Mouse (Mus musculus) limb, embryonic 14.5 days (tissue): ENCODE measurements around the gene Elavl1. TPM values are rescaled to one million over a fixed set of nuclear protein-coding genes. Genes with fewer than 3 reads are reported as not detected.
"Not testable (repeated sequence)": the region's sequence is repeated elsewhere in the genome, so short reads cannot be mapped to it uniquely, and the experiment has no call there.

Source experiments
- ATAC-seq: fragments of 200-750 bp; cut with Nextera tagmentation; 2 replicates; pipeline ENCODE4 v1.8.0; 2017; ENCODE audit warnings: low read depth, moderate number of reproducible peaks, moderate TSS enrichment; ENCODE audit not compliant: low FRiP score
- DNase-seq: peaks from one replicate; pipeline ENCODE4 v3.0.0-alpha.2; 2015; ENCODE audit warnings: low spot score
- H3K27ac ChIP-seq: fragments of 300-500 bp; sonication (generic); replicated peaks from 2 replicates; pipeline ENCODE4 v1.5.1; 2014; ENCODE audit warnings: low read depth, mild to moderate bottlenecking, low read length, moderate library complexity, mixed read lengths
- H3K27me3 ChIP-seq: fragments of 300-500 bp; sonication (generic); 2 replicates; pipeline ENCODE4 v1.6.1; 2014; ENCODE audit warnings: low read length, mixed read lengths; ENCODE audit not compliant: control insufficient read depth, insufficient read depth
- H3K36me3 ChIP-seq: fragments of 300-500 bp; sonication (generic); 2 replicates; pipeline ENCODE4 v1.6.1; 2014; ENCODE audit warnings: mild to moderate bottlenecking, low read length, moderate library complexity, mixed read lengths; ENCODE audit not compliant: control insufficient read depth, insufficient read depth
- H3K4me1 ChIP-seq: fragments of 300-500 bp; sonication (generic); 2 replicates; pipeline ENCODE4 v1.6.1; 2014; ENCODE audit warnings: antibody characterized with exemption, low read length, mixed read lengths; ENCODE audit not compliant: control insufficient read depth, insufficient read depth
- H3K4me2 ChIP-seq: fragments of 300-500 bp; sonication (generic); replicated peaks from 2 replicates; pipeline ENCODE4 v1.6.1; 2014; ENCODE audit warnings: low read depth, mild to moderate bottlenecking, low read length, moderate library complexity; ENCODE audit not compliant: severe bottlenecking
- H3K4me3 ChIP-seq: fragments of 300-500 bp; sonication (generic); replicated peaks from 2 replicates; pipeline ENCODE4 v1.5.1; 2014; ENCODE audit warnings: low read length
- H3K9ac ChIP-seq: fragments of 300-500 bp; sonication (generic); 2 replicates; pipeline ENCODE4 v1.6.1; 2014; ENCODE audit warnings: mild to moderate bottlenecking, low read depth, low read length, moderate library complexity; ENCODE audit not compliant: severe bottlenecking
- H3K9me3 ChIP-seq: fragments of 300-500 bp; sonication (generic); 2 replicates; pipeline ENCODE4 v1.6.1; 2016; ENCODE audit warnings: low read length; ENCODE audit not compliant: control insufficient read depth
- POLR2A ChIP-seq: fragments of 200-500 bp; IDR thresholded peaks from 2 replicates; pipeline ENCODE4 v1.8.0; 2012; ENCODE audit warnings: inconsistent platforms, mild to moderate bottlenecking, moderate library complexity, borderline replicate concordance; ENCODE audit not compliant: insufficient read depth, insufficient read length; ENCODE audit errors: extremely low read depth
- WGBS: fragments of 180-500 bp; shearing (Covaris S2); extraction: QIAGEN DNeasy Blood & Tissue Kit; methylation state at CpG from one replicate; pipeline ENCODE4 v1.1.7; 2014; 5-methylcytosine and 5-hydroxymethylcytosine counted together
- polyA plus RNA-seq, 2 experiments: library from polyadenylated mRNA; depleted of rRNA in 1 of 2; stranded (reverse) in 1 of 2; unstranded in 1 of 2; fragments of >200 nt; fragmentation: Nextera tagmentation in 1 of 2; extraction: Ambion mirVana in 1 of 2; gene quantifications; 2 replicates each; pipeline versions ENCODE4 v1.2.1 to v1.2.3; 2012 to 2014

Gene Elavl1
- polyA plus RNA-seq, 2 experiments, result 91.1 to 226 TPM

GRCm38 (mm10) chr8:4366189-4366588 is 41.0 kb upstream of the Elavl1 start:
- ATAC-seq, result no peak
- no peak overlapping the region for H3K4me3 ChIP-seq
- H3K4me1 ChIP-seq, result no peaks in the 10 kb centered on the region
- H3K36me3 ChIP-seq, result no peaks in the 10 kb centered on the region
- H3K9ac ChIP-seq, result no peak overlapping the region
- 84% methylated on average over 3 of the region's 3 CpGs for WGBS
- no peak overlapping the region for H3K27ac ChIP-seq
- no peaks in the 10 kb centered on the region for H3K27me3 ChIP-seq
- DNase-seq, result no peak
- no peaks in the 10 kb centered on the region for H3K9me3 ChIP-seq
- no peak for TF ChIP-seq POLR2A
- H3K4me2 ChIP-seq, result no peak overlapping the region

GRCm38 (mm10) chr8:4360922-4361321 is 35.7 kb upstream of the Elavl1 start:
- 79% methylated on average over 2 of the region's 2 CpGs for WGBS
- DNase-seq (no peak), ATAC-seq (no peak)
- Histone ChIP-seq H3K27me3 (no peaks in the 10 kb centered on the region), H3K27ac (no peak overlapping the region), H3K4me3 (no peak overlapping the region), H3K9ac (no peak overlapping the region), H3K4me2 (no peak overlapping the region), H3K36me3 (no peaks in the 10 kb centered on the region), H3K4me1 (no peaks in the 10 kb centered on the region), H3K9me3 (no peaks in the 10 kb centered on the region)
- no peak for TF ChIP-seq POLR2A

- no peaks in the 10 kb centered on the region for H3K4me1 ChIP-seq
- H3K4me2 ChIP-seq, result no peak overlapping the region
- no peaks in the 10 kb centered on the region for H3K9me3 ChIP-seq
- no peak overlapping the region for H3K27ac ChIP-seq
- H3K4me3 ChIP-seq, result no peak overlapping the region
- no peaks in the 10 kb centered on the region for H3K36me3 ChIP-seq
- TF ChIP-seq POLR2A, result no peak
- ATAC-seq (no peak), DNase-seq (no peak)
- WGBS, result 64% methylated on average over 3 of the region's 3 CpGs
- no peak overlapping the region for H3K9ac ChIP-seq
- H3K27me3 ChIP-seq, result no peaks in the 10 kb centered on the region
Observed at GRCm38 (mm10) chr8:4359362-4359761, 34.1 kb upstream of the Elavl1 start.

GRCm38 (mm10) chr8:4355455-4355854 is 30.2 kb upstream of the Elavl1 start:
- Histone ChIP-seq H3K27me3 (no peaks in the 10 kb centered on the region), H3K4me2 (no peak overlapping the region)

GRCm38 (mm10) chr8:4354516-4354915 is 29.3 kb upstream of the Elavl1 start:
- ATAC-seq, result no peak
- Histone ChIP-seq H3K36me3 (no peaks in the 10 kb centered on the region), H3K9ac (no peak overlapping the region), H3K4me2 (no peak overlapping the region), H3K9me3 (no peaks in the 10 kb centered on the region), H3K4me1 (no peaks in the 10 kb centered on the region), H3K27ac (no peak overlapping the region), H3K27me3 (no peaks in the 10 kb centered on the region), H3K4me3 (no peak overlapping the region)
- DNase-seq, result no peak
- 83% methylated on average over 1 of the region's 1 CpGs for WGBS
- no peak for TF ChIP-seq POLR2A

More at GRCm38 (mm10) chr8:4355455-4355854, 30.2 kb upstream of the Elavl1 start:
- no peak for TF ChIP-seq POLR2A
- no peak for ATAC-seq
- Histone ChIP-seq H3K9me3 (no peaks in the 10 kb centered on the region), H3K9ac (no peak overlapping the region), H3K27ac (no peak overlapping the region), H3K4me3 (no peak overlapping the region), H3K4me1 (no peaks in the 10 kb centered on the region), H3K36me3 (no peaks in the 10 kb centered on the region)
- 75% methylated on average over 10 of the region's 10 CpGs for WGBS
- DNase-seq, result no peak

- no peak for TF ChIP-seq POLR2A
Observed at GRCm38 (mm10) chr8:4353741-4354140, 28.5 kb upstream of the Elavl1 start.

GRCm38 (mm10) chr8:4352562-4352961 is 27.3 kb upstream of the Elavl1 start:
- not testable (repeated sequence) for DNase-seq, H3K36me3 ChIP-seq, H3K9me3 ChIP-seq, H3K4me2 ChIP-seq, H3K4me3 ChIP-seq, H3K4me1 ChIP-seq, H3K27me3 ChIP-seq, H3K27ac ChIP-seq, ATAC-seq, H3K9ac ChIP-seq
- 90% methylated on average over 6 of the region's 6 CpGs for WGBS

More at GRCm38 (mm10) chr8:4353741-4354140, 28.5 kb upstream of the Elavl1 start:
- no peaks in the 10 kb centered on the region for H3K9me3 ChIP-seq
- no peaks in the 10 kb centered on the region for H3K36me3 ChIP-seq
- no peak overlapping the region for H3K4me2 ChIP-seq
- H3K4me3 ChIP-seq, result no peak overlapping the region
- ATAC-seq, result no peak
- DNase-seq, result no peak
- H3K9ac ChIP-seq, result no peak overlapping the region
- H3K27me3 ChIP-seq, result no peaks in the 10 kb centered on the region
- H3K4me1 ChIP-seq, result no peaks in the 10 kb centered on the region
- WGBS, result 79% methylated on average over 4 of the region's 4 CpGs
- H3K27ac ChIP-seq, result no peak overlapping the region
